Mouse (Mus musculus): ENCODE measurements around the gene Hrasls. TPM values are rescaled to one million over a fixed set of nuclear protein-coding genes. Genes with fewer than 3 reads are reported as not detected.

Hrasls gene
- total and polyA plus RNA-seq, 3 experiments = not detected

GRCm38 (mm10) chr16:29254325-29254724, 44.8 kb downstream of the Hrasls start:
- H3K36me3 ChIP-seq (ENCODE audit: control insufficient read depth in 1 of 2, insufficient read depth in 2 of 2, low read length in 2 of 2) = no peaks in the 10 kb centered on the region
- H3K4me1 ChIP-seq (ENCODE audit: control insufficient read depth in 1 of 2, insufficient read depth in 2 of 2, low read length in 2 of 2) = no peaks in the 10 kb centered on the region
- no peak overlapping the region for H3K27ac ChIP-seq (ENCODE audit: control insufficient read depth, low read depth, low read length)
- H3K9ac ChIP-seq (ENCODE audit: control insufficient read depth, low read depth, low read length, poor library complexity, severe bottlenecking) = no peak overlapping the region
- no peaks in the 10 kb centered on the region for H3K27me3 ChIP-seq (ENCODE audit: control insufficient read depth in 1 of 2, insufficient read depth in 2 of 2, low read length in 2 of 2)
- no peaks in the 10 kb centered on the region for H3K79me2 ChIP-seq (ENCODE audit: control insufficient read depth, insufficient read depth, low read length, poor library complexity)
- H3K9me3 ChIP-seq (replicated peaks; ENCODE audit: insufficient read depth, low read length) = no peaks in the 10 kb centered on the region
- no peak for DNase-seq (ENCODE audit: low read depth, low spot score)
- TF ChIP-seq GATA1 (IDR thresholded peaks at IDR 0.05; ENCODE audit: low read depth, low read length) (no peak), EP300 (IDR thresholded peaks at IDR 0.05; ENCODE audit: low read depth in 1 of 2, low read length in 2 of 2) (no peak), RCOR1 (IDR thresholded peaks at IDR 0.05; ENCODE audit: low read depth, low read length) (no peak), SMC3 (IDR thresholded peaks at IDR 0.05; ENCODE audit: low read depth, low read length) (no peak), RAD21 (IDR thresholded peaks at IDR 0.05; ENCODE audit: low read depth, low read length) (no peak), ETS1 (IDR thresholded peaks at IDR 0.05; ENCODE audit: low read depth, low read length) (no peak), MXI1 (IDR thresholded peaks at IDR 0.05; ENCODE audit: low read depth, low read length) (no peak), BHLHE40 (IDR thresholded peaks at IDR 0.05; ENCODE audit: borderline replicate concordance, low read depth, low read length) (no peak), TCF12 (IDR thresholded peaks at IDR 0.05; ENCODE audit: low read depth, low read length) (no peak), MAFK (IDR thresholded peaks at IDR 0.05; ENCODE audit: borderline replicate concordance, low read depth, low read length) (no peak), TAL1 (IDR thresholded peaks at IDR 0.05; ENCODE audit: low read length) (no peak), ELF1 (IDR thresholded peaks at IDR 0.05; ENCODE audit: low read depth, low read length) (no peak)
- no peak overlapping the region for H3K4me3 ChIP-seq (ENCODE audit: control insufficient read depth in 1 of 2, insufficient read depth in 1 of 2, low read depth in 2 of 2, low read length in 2 of 2)

Other genes starting within 250 kb of the Hrasls start
- not detected in 2 replicates for gene Atp13a5, start 169.0 kb downstream of the Hrasls start, total RNA-seq (2012; rRNA removed)
- not detected for gene Atp13a5, start 169.0 kb downstream of the Hrasls start, polyA plus RNA-seq (2012; ENCODE audit: insufficient read depth in 1 of 2, insufficient read length in 2 of 2, low read depth in 1 of 2, low replicate concordance in 2 of 2, missing spikeins in 1 of 2)

Data from MEL (cell line).